Mouse (Mus musculus): ENCODE measurements at regions not wholly inside any gene's neighbourhood (a gene's known extent, or its start where the extent isn't known, plus 50 kb on each side); places are given as distances from the start of the nearest gene placed in this dataset.

GRCm38 (mm10) chr19:54399651-54400050 is 355.7 kb downstream of the Adra2a start:
- no peak for TF ChIP-seq POLR2A (IDR thresholded peaks at IDR 0.05; ENCODE audit: insufficient read length, low read depth)
- TF ChIP-seq REST (IDR thresholded peaks at IDR 0.05; ENCODE audit: insufficient read depth, insufficient read length): no peak
- no peak for TF ChIP-seq MYOG (IDR thresholded peaks at IDR 0.05; ENCODE audit: control insufficient read depth in 1 of 3, insufficient read depth in 1 of 3, insufficient read length in 2 of 3, low read depth in 2 of 3)
- no peak for TF ChIP-seq USF1 (IDR thresholded peaks at IDR 0.05; ENCODE audit: low read depth)
- no peak for TF ChIP-seq MAX (IDR thresholded peaks at IDR 0.05; ENCODE audit: low read depth)

Measured in myocyte (in vitro differentiated cells).